Mouse (Mus musculus): Measurements from ENCODE around the gene Pnmal2. TPM values are rescaled to one million over a fixed set of nuclear protein-coding genes. Genes with fewer than 3 reads are reported as not detected.

Gene Pnmal2
- total RNA-seq, 4 experiments from 2014 or later = 270 to 304 (median 294) TPM

- DNase-seq (ENCODE audit: low spot score in 2 of 2) = no peak
Observed at GRCm38 (mm10) chr7:16980348-16980747, 35.9 kb downstream of the Pnmal2 start.

- DNase-seq (ENCODE audit: low spot score in 2 of 2) = peak; percentile 70 to 92
Observed at GRCm38 (mm10) chr7:16982859-16983568, 38.5 kb downstream of the Pnmal2 start, which contains the start of gene Gm42372. Gene Gm42372, plus strand, starts transcription at chr7:16983086.

DNA sequence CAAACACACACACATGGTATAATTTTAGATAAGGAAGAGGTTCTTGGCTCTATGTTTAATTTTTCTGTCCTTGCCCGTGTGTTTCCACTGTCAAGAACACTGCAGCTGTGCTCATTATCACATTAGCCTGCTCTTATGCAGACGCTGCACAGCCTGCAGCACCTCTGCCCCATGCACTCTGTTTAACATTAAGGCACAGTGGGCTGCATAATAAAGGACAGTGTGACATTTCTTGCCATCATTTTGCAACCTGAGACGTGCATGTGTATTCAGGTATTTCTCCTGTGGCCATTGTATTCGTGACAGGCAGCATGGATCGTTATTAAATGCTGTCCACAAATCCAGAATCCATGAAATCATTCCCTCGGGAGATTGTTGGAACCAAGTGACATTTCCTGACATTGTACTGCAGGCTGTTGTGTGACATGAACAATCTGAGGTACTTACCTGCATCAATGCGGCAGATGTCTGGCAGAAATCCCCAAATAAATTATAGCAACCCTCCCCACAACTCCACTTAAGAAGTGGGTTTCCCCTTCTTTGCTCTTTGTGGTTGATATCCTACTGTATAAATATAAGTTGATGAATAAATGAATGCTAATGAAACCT is 43.2 kb downstream of the Pnmal2 start:
- no peak for DNase-seq (ENCODE audit: low spot score in 2 of 2)

GRCm38 (mm10) chr7:16988405-16988804 is 43.9 kb downstream of the Pnmal2 start:
- DNase-seq (ENCODE audit: low spot score in 2 of 2) = no peak

DNA sequence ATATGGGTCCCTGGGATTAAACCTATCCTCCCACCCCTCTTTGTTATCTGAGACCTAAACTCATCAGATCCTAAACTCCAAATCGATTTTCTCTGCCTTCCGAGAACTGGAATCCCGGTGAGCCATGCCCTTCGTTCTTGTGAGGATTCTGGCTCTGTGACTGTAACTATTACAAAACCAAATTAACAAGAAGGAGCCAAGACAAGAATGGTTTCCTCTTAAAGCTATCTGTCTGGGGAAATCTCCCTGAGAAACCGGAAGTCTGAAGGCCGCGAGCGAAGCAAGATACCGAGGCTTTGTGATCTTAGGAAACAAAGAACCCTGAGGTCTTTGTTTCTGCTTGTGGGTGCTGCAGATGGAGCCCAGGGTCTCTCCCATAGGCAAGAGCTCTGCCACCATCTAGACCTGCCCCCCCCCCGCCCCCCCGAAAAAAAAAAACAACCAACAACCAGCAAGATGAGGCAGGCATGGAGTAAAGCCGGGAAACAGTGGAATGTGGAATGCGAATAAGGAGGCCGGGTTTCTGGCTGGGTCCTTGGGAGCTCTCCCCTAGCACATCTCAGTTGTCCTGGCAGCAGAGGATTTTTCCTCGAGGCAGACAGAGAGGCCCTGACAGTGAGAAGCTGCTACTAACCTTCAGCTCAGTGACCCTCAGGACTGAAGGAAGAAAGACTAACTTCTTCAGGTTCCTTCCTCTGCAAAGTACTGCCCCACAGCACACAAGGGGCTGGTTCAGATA is 45.7 kb downstream of the Pnmal2 start:
- no peak for DNase-seq (ENCODE audit: low spot score in 2 of 2)

DNA sequence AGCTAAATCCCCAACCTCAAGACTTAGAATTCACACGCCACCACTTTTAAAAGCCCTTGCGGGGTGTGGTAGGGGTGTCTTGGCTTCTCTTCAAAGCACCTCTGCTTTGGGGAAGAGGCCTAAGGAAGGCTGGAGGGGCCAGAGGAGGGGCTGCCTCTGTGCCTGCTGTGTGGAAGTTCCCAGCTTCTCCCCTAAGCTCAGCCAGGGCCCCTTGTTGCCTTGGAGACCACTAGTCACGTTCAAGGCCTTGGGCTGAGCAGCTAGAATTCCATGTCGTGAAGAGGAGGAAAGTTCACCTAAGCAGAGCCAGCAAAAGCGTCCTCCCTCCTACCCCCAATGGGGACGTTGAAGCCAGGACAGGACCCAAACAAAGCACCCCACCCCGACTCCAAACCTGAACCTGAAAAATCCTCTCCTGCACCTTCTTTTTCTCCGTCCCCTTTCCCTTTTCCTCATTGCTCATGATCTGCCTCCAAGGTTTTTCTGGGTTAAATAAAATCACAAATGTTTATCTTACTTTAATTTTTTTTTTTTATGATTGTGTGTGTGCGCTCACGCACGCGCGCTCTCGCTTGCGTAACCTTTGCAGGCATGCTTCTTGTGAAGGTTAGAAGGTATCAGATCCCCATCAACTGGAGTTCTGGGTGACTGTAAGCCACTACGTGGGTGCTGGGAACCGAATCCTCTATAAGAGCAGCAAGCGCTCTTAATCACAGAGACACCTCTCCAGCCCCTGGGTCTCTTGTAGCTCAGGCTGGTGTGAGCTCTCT is 47.4 kb downstream of the Pnmal2 start:
- no peak for DNase-seq (ENCODE audit: low spot score in 2 of 2)

DNA sequence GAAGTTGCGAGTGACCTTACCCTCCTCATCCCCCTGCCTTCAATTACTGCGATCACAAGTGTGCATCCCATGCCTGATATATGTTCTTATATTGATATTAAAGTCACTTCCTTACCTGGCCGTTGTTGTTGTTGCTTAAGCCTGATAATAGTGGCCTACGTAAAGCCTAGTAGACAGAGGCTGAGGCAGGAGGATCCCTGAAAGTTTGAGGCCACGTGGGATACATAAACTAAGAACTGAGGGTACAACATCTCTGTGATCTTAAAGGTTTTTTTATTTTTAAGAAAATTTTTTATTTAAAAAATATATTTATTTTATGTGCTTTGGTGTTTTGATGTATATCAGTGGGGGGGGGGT is 47.9 kb downstream of the Pnmal2 start, which contains the start of gene Ccdc8:
Gene Ccdc8 (plus strand): TSS at position 258 of the 357 bp plus-strand sequence.
- no peak for DNase-seq (ENCODE audit: low spot score in 2 of 2)

GRCm38 (mm10) chr7:16993651-16994399 is 49.3 kb downstream of the Pnmal2 start:
- DNase-seq (ENCODE audit: low spot score in 2 of 2) = no peak

GRCm38 (mm10) chr7:16994400-16994799 is 49.9 kb downstream of the Pnmal2 start:
- no peak for DNase-seq (ENCODE audit: low spot score in 2 of 2)

GRCm38 (mm10) chr7:16995345-16995744 is 50.9 kb downstream of the Pnmal2 start:
- DNase-seq (ENCODE audit: low spot score in 2 of 2) = no peak

Other genes starting within 250 kb of the Pnmal2 start
- gene Ceacam9, start 222.8 kb upstream of the Pnmal2 start, total RNA-seq (2022) = under 1 TPM in 2 of 4 experiments, not detected in 2; 0.23 to 0.28 TPM
- 100 to 1,000 TPM; 244 to 255 (median 248) TPM for gene Ap2s1, start 206.3 kb upstream of the Pnmal2 start, total RNA-seq (2022)
- gene Slc1a5, start 163.3 kb upstream of the Pnmal2 start, total RNA-seq (2022) = 1 to 10 TPM; 4.3 to 7.4 (median 7.0) TPM
- gene Strn4, start 128.8 kb upstream of the Pnmal2 start, total RNA-seq (2022) = 100 to 1,000 TPM; 205 to 269 (median 250) TPM
- 10 to 100 TPM; 49.6 to 68.2 (median 56.9) TPM for gene Fkrp, start 128.0 kb upstream of the Pnmal2 start, total RNA-seq (2022)
- 1 to 10 TPM; 4.2 to 6.8 (median 5.5) TPM for gene Prkd2, start 101.8 kb upstream of the Pnmal2 start, total RNA-seq (2022)
- 100 to 1,000 TPM; 163 to 169 (median 166) TPM for gene Dact3, start 69.4 kb upstream of the Pnmal2 start, total RNA-seq (2022)
- gene Gng8, start 52.9 kb upstream of the Pnmal2 start, total RNA-seq (2022) = 1 to 10 TPM; 2.1 to 3.5 (median 3.5) TPM
- gene Ptgir, start 38.2 kb upstream of the Pnmal2 start, total RNA-seq (2022) = under 1 TPM in 3 of 4 experiments, not detected in 1; 0.11 to 0.16 (median 0.13) TPM
- 1,000 to 10,000 TPM; 1,595 to 1,874 (median 1,737) TPM for gene Calm3, start 20.6 kb upstream of the Pnmal2 start, total RNA-seq (2022)
- 100 to 1,000 TPM; 101 to 107 (median 104) TPM for gene Pnmal1, start 15.0 kb downstream of the Pnmal2 start, total RNA-seq (2022)
- gene Gm42372, start 38.4 kb downstream of the Pnmal2 start, total RNA-seq (2022) = 10 to 100 TPM; 60.8 to 66.8 (median 62.2) TPM
- gene Ccdc8, start 48.0 kb downstream of the Pnmal2 start, total RNA-seq (2022) = 1 to 10 TPM; 1.9 to 2.3 (median 2.1) TPM
- 100 to 1,000 TPM; 149 to 165 (median 157) TPM for gene Ppp5c, start 83.2 kb downstream of the Pnmal2 start, total RNA-seq (2022)
- gene Hif3a, start 117.7 kb downstream of the Pnmal2 start, total RNA-seq (2022) = 10 to 100 TPM in 1 of 4 experiments, 1 to 10 TPM in 3; 5.9 to 11.5 (median 8.9) TPM
- 1 to 10 TPM; 4.4 to 6.5 (median 5.5) TPM for gene Psg16, start 129.4 kb downstream of the Pnmal2 start, total RNA-seq (2022)
- not detected for gene Ceacam3, start 205.6 kb downstream of the Pnmal2 start, total RNA-seq (2022)